Mouse (Mus musculus) olfactory bulb, adult 2 months (tissue): ENCODE measurements around the gene Kcnk13.

Experiments
- CTCF ChIP-seq: fragments of 200-500 bp; IDR thresholded peaks from 2 replicates; pipeline ENCODE4 v1.5.1; 2012; ENCODE audit warnings: low read depth, mild to moderate bottlenecking, low read length, moderate library complexity; ENCODE audit not compliant: insufficient read depth
- POLR2A ChIP-seq: fragments of 200-500 bp; IDR thresholded peaks from 2 replicates; pipeline ENCODE4 v1.6.1; 2012; ENCODE audit warnings: mild to moderate bottlenecking, low read depth, low read length, moderate library complexity; ENCODE audit not compliant: insufficient read depth

DNA sequence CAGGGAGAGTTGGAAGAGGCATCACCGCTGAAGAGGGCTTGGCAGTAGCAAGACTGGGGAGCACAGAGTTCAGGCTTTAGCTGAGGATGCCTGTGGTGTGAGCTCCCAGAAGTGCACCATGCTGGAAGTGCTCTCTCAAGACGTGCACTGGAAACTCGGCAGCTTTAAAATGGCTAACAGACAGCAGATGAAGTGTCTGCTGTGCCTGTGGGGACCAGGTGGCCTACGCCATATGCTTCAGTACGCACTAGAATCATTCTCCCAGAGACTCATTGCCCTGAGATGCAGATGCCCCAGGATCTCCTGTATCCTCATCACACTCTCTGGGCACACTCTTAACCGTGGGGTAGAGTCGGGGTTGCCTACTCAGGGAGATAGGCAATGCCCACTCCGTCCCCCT, 28.9 kb upstream of the Kcnk13 start:
- TF ChIP-seq CTCF (no peak), POLR2A (no peak)
